ENCODE assay signal across 8 mouse cellular contexts in the genomic region with DNA sequence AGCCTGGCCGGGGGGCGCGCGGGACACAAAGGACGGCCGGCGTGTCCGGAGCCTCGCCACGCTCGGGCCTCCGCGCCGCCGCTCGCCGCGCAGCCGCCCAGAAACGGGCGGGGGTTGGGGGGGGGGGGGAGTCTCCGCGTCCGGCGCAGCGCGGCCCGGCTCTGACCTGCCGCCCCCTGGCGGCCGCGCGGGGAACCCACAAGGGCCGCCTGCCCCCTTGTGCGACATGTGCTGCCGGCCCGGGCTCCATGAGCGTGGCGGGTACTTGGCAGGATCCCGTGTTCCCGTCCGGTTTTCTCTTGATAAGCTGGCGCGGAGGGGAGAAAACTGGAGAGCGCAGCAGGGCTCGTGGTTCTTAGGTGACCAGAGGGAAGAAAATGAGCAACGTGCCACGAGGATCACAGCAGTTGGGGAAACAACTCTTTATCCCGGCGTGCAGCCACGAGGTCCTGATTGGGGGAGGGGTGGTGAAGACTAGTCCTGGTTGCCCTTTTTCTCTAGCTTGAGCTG. TPM values are rescaled to one million over a fixed set of nuclear protein-coding genes. Genes with fewer than 3 reads are reported as not detected.
DNase-seq lines count a peak whose midpoint lies in the region; ATAC-seq and TF ChIP-seq lines count a peak whose summit lies in the region.

No protein-coding gene starts in this region.

- in situ Hi-C loops in CH12.LX (cut with MboI; ENCODE audit: low pct_ligation_motif_present, low pct_unique_long_range_greater_than_20kb, low sequenced_read_pairs): no loop called here

- DNase-seq in CH12.LX (ENCODE audit: extremely low read depth): peak; percentile 75
- peak; percentile 73 for DNase-seq in c-Kit-positive CD71-positive TER-119-positive erythroid progenitor cells, embryonic 14.5 days (ENCODE audit: low spot score)
- peak; percentile 94 for DNase-seq in forebrain, embryonic 11.5 days (ENCODE audit: low spot score)
- DNase-seq in heart, postnatal 0 days (ENCODE audit: low spot score): peak; percentile 84
- DNase-seq in kidney, postnatal 4 days: peak; percentile 89 to 94
- peak; percentile 92 for DNase-seq in neural tube, embryonic 11.5 days (ENCODE audit: low spot score)

- H3K4me1 ChIP-seq in CH12.LX (ENCODE audit: control insufficient read depth in 1 of 2, insufficient read depth in 2 of 2): peaks cover 0 to 19% of the 10 kb centered on the region in 2 experiments; a peak in 3 of 4 replicates
- H3K4me1 ChIP-seq in forebrain, embryonic 11.5 days (replicated peaks; ENCODE audit: control insufficient read depth, insufficient read depth, low read length): peaks cover 2% of the 10 kb centered on the region; the same call in 1 of the 2 replicates
- H3K4me1 ChIP-seq in heart, postnatal 0 days (ENCODE audit: control insufficient read depth, insufficient read depth): peaks cover 10% of the 10 kb centered on the region
- H3K4me1 ChIP-seq in liver, embryonic 15.5 days (replicated peaks): peaks cover 30% of the 10 kb centered on the region
- H3K4me1 ChIP-seq in neural tube, embryonic 11.5 days (ENCODE audit: control insufficient read depth, insufficient read depth, low read length): peaks cover 11% of the 10 kb centered on the region
- H3K4me1 ChIP-seq in stomach, embryonic 16.5 days (ENCODE audit: control insufficient read depth, insufficient read depth, low read length): peaks cover 11% of the 10 kb centered on the region

- H3K27me3 ChIP-seq in CH12.LX (replicated peaks): no peaks in the 10 kb centered on the region
- no peaks in the 10 kb centered on the region; the same call in 1 of the 2 replicates for H3K27me3 ChIP-seq in forebrain, embryonic 11.5 days (ENCODE audit: control insufficient read depth, insufficient read depth, low read length)
- no peaks in the 10 kb centered on the region for H3K27me3 ChIP-seq in heart, postnatal 0 days (ENCODE audit: control insufficient read depth, insufficient read depth, low read length)
- peaks cover 5% of the 10 kb centered on the region; the same call in 1 of the 2 replicates for H3K27me3 ChIP-seq in liver, embryonic 15.5 days
- H3K27me3 ChIP-seq in neural tube, embryonic 11.5 days (ENCODE audit: control insufficient read depth, insufficient read depth, low read length): no peaks in the 10 kb centered on the region
- H3K27me3 ChIP-seq in stomach, embryonic 16.5 days (ENCODE audit: control insufficient read depth, insufficient read depth, low read length): peaks cover 2% of the 10 kb centered on the region; the same call in 1 of the 2 replicates

- peak in 1 of 2 experiments; percentile 66; a peak in 2 of 4 replicates for TF ChIP-seq CTCF in CH12.LX (conservative IDR thresholded peaks at IDR 0.05 in 1 of 2, IDR thresholded peaks at IDR 0.05 in 1 of 2; ENCODE audit: low read depth in 2 of 2, low read length in 2 of 2)
- TF ChIP-seq CTCF in heart, postnatal 0 days (IDR thresholded peaks at IDR 0.05; ENCODE audit: low read depth): peak; percentile 62

- dilution Hi-C loops in CH12.LX (cut with MboI; ENCODE audit: extremely low pct_ligation_motif_present, extremely low pct_unique_long_range_greater_than_20kb, low sequenced_read_pairs): no loop called here

- H3K36me3 ChIP-seq in CH12.LX (replicated peaks in 1 of 2; ENCODE audit: control insufficient read depth in 1 of 2, insufficient read depth in 1 of 2, low read length in 1 of 2): peaks cover 33 to 49% of the 10 kb centered on the region in 2 experiments
- H3K36me3 ChIP-seq in forebrain, embryonic 11.5 days (ENCODE audit: control insufficient read depth, insufficient read depth, low read length): peaks cover 19% of the 10 kb centered on the region
- peaks cover 32% of the 10 kb centered on the region for H3K36me3 ChIP-seq in heart, postnatal 0 days (replicated peaks; ENCODE audit: control insufficient read depth, insufficient read depth, low read length)
- peaks cover 38% of the 10 kb centered on the region for H3K36me3 ChIP-seq in liver, embryonic 15.5 days (replicated peaks)
- peaks cover 17% of the 10 kb centered on the region for H3K36me3 ChIP-seq in neural tube, embryonic 11.5 days (ENCODE audit: control insufficient read depth, insufficient read depth, low read length)
- H3K36me3 ChIP-seq in stomach, embryonic 16.5 days (ENCODE audit: control insufficient read depth, insufficient read depth, low read length): peaks cover 15% of the 10 kb centered on the region

- peak overlapping the region; percentile 100 for H3K9ac ChIP-seq in CH12.LX (ENCODE audit: insufficient read depth, low read depth)
- peak overlapping the region; percentile 100 for H3K9ac ChIP-seq in forebrain, embryonic 11.5 days (ENCODE audit: low read length)
- peak overlapping the region; percentile 92 for H3K9ac ChIP-seq in heart, postnatal 0 days (replicated peaks; ENCODE audit: low read depth, low read length)
- H3K9ac ChIP-seq in liver, embryonic 15.5 days: peak overlapping the region; percentile 83
- H3K9ac ChIP-seq in neural tube, embryonic 11.5 days (ENCODE audit: low read length): peak overlapping the region; percentile 100
- H3K9ac ChIP-seq in stomach, embryonic 16.5 days (ENCODE audit: low read length): peak overlapping the region; percentile 99

- no peak for TF ChIP-seq RAD21 in CH12.LX (IDR thresholded peaks at IDR 0.05; ENCODE audit: low read depth, low read length)

- peak; percentile 68 for TF ChIP-seq POLR2A in CH12.LX (IDR thresholded peaks at IDR 0.05; ENCODE audit: low read depth, low read length)

- H3K27ac ChIP-seq in CH12.LX (ENCODE audit: insufficient read depth, low read depth): peak overlapping the region; percentile 61
- H3K27ac ChIP-seq in forebrain, embryonic 11.5 days (ENCODE audit: low read depth, low read length): peak overlapping the region; percentile 89
- H3K27ac ChIP-seq in heart, postnatal 0 days (ENCODE audit: low read depth): peak overlapping the region; percentile 97
- peak overlapping the region; percentile 87 for H3K27ac ChIP-seq in liver, embryonic 15.5 days (replicated peaks)
- H3K27ac ChIP-seq in neural tube, embryonic 11.5 days (ENCODE audit: low read depth, low read length): peak overlapping the region; percentile 96
- peak overlapping the region; percentile 94 for H3K27ac ChIP-seq in stomach, embryonic 16.5 days (ENCODE audit: low read length)

- ATAC-seq in forebrain, embryonic 11.5 days (replicated peaks; ENCODE audit: low FRiP score): peak; percentile 79
- ATAC-seq in heart, postnatal 0 days (ENCODE audit: insufficient read depth, low read depth): peak; percentile 89
- peak; percentile 65 for ATAC-seq in liver, embryonic 15.5 days (ENCODE audit: insufficient read depth)
- ATAC-seq in neural tube, embryonic 11.5 days (ENCODE audit: insufficient read depth, low FRiP score, low TSS enrichment): peak; percentile 67
- peak; percentile 79 for ATAC-seq in stomach, embryonic 16.5 days (ENCODE audit: insufficient read depth, low FRiP score)

- peaks cover 53% of the 10 kb centered on the region for H3K79me2 ChIP-seq in CH12.LX (replicated peaks; ENCODE audit: control insufficient read depth, extremely low read depth, insufficient read depth, poor library complexity, severe bottlenecking)

- TF ChIP-seq EP300 in CH12.LX (IDR thresholded peaks at IDR 0.05; ENCODE audit: low read length): no peak
- TF ChIP-seq EP300 in heart, postnatal 0 days (IDR thresholded peaks at IDR 0.05; ENCODE audit: low read depth): peak; percentile 78

- WGBS in forebrain, embryonic 11.5 days: under 1% methylated on average over 23 of the region's 51 CpGs
- WGBS in heart, postnatal 0 days: under 1% methylated on average over 32 of the region's 51 CpGs
- WGBS in liver, embryonic 15.5 days (ENCODE audit: insufficient replicate concordance): under 1% methylated on average over 42 of the region's 51 CpGs
- 0% methylated on average over 30 of the region's 51 CpGs for WGBS in neural tube, embryonic 11.5 days
- under 1% methylated on average over 40 of the region's 51 CpGs for WGBS in stomach, embryonic 16.5 days

- no peaks in the 10 kb centered on the region for H3K9me3 ChIP-seq in CH12.LX (replicated peaks; ENCODE audit: low read length)
- H3K9me3 ChIP-seq in forebrain, embryonic 11.5 days (ENCODE audit: control insufficient read depth, low read length): no peaks in the 10 kb centered on the region
- no peaks in the 10 kb centered on the region for H3K9me3 ChIP-seq in heart, postnatal 0 days (replicated peaks; ENCODE audit: control insufficient read depth, low read length)
- no peaks in the 10 kb centered on the region for H3K9me3 ChIP-seq in liver, embryonic 15.5 days (replicated peaks)
- H3K9me3 ChIP-seq in neural tube, embryonic 11.5 days (ENCODE audit: control insufficient read depth, low read length): no peaks in the 10 kb centered on the region
- H3K9me3 ChIP-seq in stomach, embryonic 16.5 days (replicated peaks; ENCODE audit: control insufficient read depth, low read length): no peaks in the 10 kb centered on the region

- peak overlapping the region; percentile 59; the same call in 1 of the 2 replicates for H3K4me2 ChIP-seq in CH12.LX (ENCODE audit: insufficient read depth, low read depth, poor library complexity, severe bottlenecking)
- H3K4me2 ChIP-seq in forebrain, embryonic 11.5 days (ENCODE audit: low read depth, low read length, severe bottlenecking): peak overlapping the region; percentile 78
- H3K4me2 ChIP-seq in heart, postnatal 0 days (ENCODE audit: low read depth, low read length): peak overlapping the region; percentile 87
- H3K4me2 ChIP-seq in liver, embryonic 15.5 days: peak overlapping the region; percentile 96
- peak overlapping the region; percentile 38 for H3K4me2 ChIP-seq in neural tube, embryonic 11.5 days (ENCODE audit: low read depth)
- peak overlapping the region; percentile 70 for H3K4me2 ChIP-seq in stomach, embryonic 16.5 days (ENCODE audit: low read depth, low read length)

- peak overlapping the region; percentile 73 to 89 (median 78) for H3K4me3 ChIP-seq in CH12.LX (replicated peaks in 1 of 3; ENCODE audit: low read depth in 2 of 3, low read length in 2 of 3, poor library complexity in 1 of 3)
- H3K4me3 ChIP-seq in forebrain, embryonic 11.5 days (ENCODE audit: low read depth, low read length): peak overlapping the region; percentile 98
- H3K4me3 ChIP-seq in heart, postnatal 0 days (ENCODE audit: low read depth, low read length): peak overlapping the region; percentile 90
- peak overlapping the region; percentile 82 for H3K4me3 ChIP-seq in liver, embryonic 15.5 days (replicated peaks)
- H3K4me3 ChIP-seq in neural tube, embryonic 11.5 days (ENCODE audit: low read depth, low read length): peak overlapping the region; percentile 98
- peak overlapping the region; percentile 80 for H3K4me3 ChIP-seq in stomach, embryonic 16.5 days (replicated peaks; ENCODE audit: low read length)

RNA-seq across cellular contexts. Expression of a gene that starts 49.9 kb away (rescaled TPM):
- total RNA-seq in CH12.LX (2012; rRNA removed) (not detected in 2 replicates), CH12.LX (2014; rRNA removed) (not detected in 2 replicates)
- 0.14 TPM in 1 of 2 replicates, not detected in the other for polyA plus RNA-seq in CH12.LX (2012; ENCODE audit: insufficient read length, low read depth)
- 0.48 and 0.57 TPM in 2 replicates for polyA plus RNA-seq in forebrain, embryonic 11.5 days (2014; fragmentation: Nextera tagmentation; extraction: Ambion mirVana)
- not detected in 2 replicates for total RNA-seq in heart, postnatal 0 days (2014; rRNA removed; ENCODE audit: low replicate concordance)
- polyA plus RNA-seq in heart, postnatal 0 days (2015; fragmentation: Nextera tagmentation; extraction: Ambion mirVana): not detected in 2 replicates
- polyA plus RNA-seq in liver, embryonic 15.5 days (2015; fragmentation: Nextera tagmentation; extraction: Ambion mirVana): not detected in 2 replicates
- 0.20 and 0.34 TPM in 2 replicates for polyA plus RNA-seq in neural tube, embryonic 11.5 days (2014; fragmentation: Nextera tagmentation; extraction: Ambion mirVana)
- polyA plus RNA-seq in stomach, embryonic 16.5 days (2015; fragmentation: Nextera tagmentation; extraction: Ambion mirVana): 0.10 and 0.19 TPM in 2 replicates

Comparison
In these comparisons a context has a peak if more than half of its experiments do, and no peak if none do; other contexts are left out.
1. Peak in every context shown above with its lines: DNase-seq, ATAC-seq, H3K4me3 ChIP-seq and H3K27ac ChIP-seq.
2. H3K4me2 ChIP-seq: peak in every context shown above with its lines; median percentile 96 in liver, embryonic 15.5 days; 87 in heart, postnatal 0 days; 78 in forebrain, embryonic 11.5 days; 70 in stomach, embryonic 16.5 days; 59 in CH12.LX; 38 in neural tube, embryonic 11.5 days.